Mouse (Mus musculus) small intestine, adult 2 months (tissue): ENCODE results near the gene Tfpi. TPM values are rescaled to one million over a fixed set of nuclear protein-coding genes. Genes with fewer than 3 reads are reported as not detected.

Experiments
- H3K27ac ChIP-seq: fragments of 200-500 bp; 2 replicates; pipeline ENCODE4 v1.5.1; 2012; ENCODE audit warnings: low read depth, low read length, control low read depth, inconsistent platforms; ENCODE audit not compliant: insufficient read depth
- H3K27me3 ChIP-seq: fragments of 200-500 bp; 2 replicates; pipeline ENCODE4 v1.6.1; 2012; ENCODE audit warnings: mild to moderate bottlenecking, moderate library complexity, low read length, inconsistent platforms; ENCODE audit not compliant: control insufficient read depth, insufficient read depth
- H3K36me3 ChIP-seq: fragments of 200-500 bp; 2 replicates; pipeline ENCODE4 v1.6.1; 2012; ENCODE audit warnings: mild to moderate bottlenecking, low read length, control low read depth, inconsistent platforms; ENCODE audit not compliant: control insufficient read depth, insufficient read depth
- H3K4me1 ChIP-seq: fragments of 200-500 bp; 2 replicates; pipeline ENCODE4 v1.6.1; 2012; ENCODE audit warnings: low read length, inconsistent platforms, mixed read lengths; ENCODE audit not compliant: control insufficient read depth, insufficient read depth, insufficient read length
- H3K4me3 ChIP-seq: fragments of 200-500 bp; 2 replicates; pipeline ENCODE4 v1.5.1; 2012; ENCODE audit warnings: low read depth, mild to moderate bottlenecking, control low read depth, inconsistent platforms, low read length, moderate library complexity
- CTCF ChIP-seq: fragments of 200-500 bp; IDR thresholded peaks from 2 replicates; pipeline ENCODE4 v1.5.1; 2012; ENCODE audit warnings: low read depth, mild to moderate bottlenecking, control low read depth, inconsistent platforms, low read length, moderate library complexity, mixed read lengths; ENCODE audit not compliant: insufficient replicate concordance, insufficient read length; ENCODE audit errors: extremely low read depth
- POLR2A ChIP-seq: fragments of 200-500 bp; IDR thresholded peaks from 2 replicates; pipeline ENCODE4 v1.6.1; 2012; ENCODE audit warnings: low read depth, mild to moderate bottlenecking, control low read depth, inconsistent platforms, low read length, moderate library complexity
- WGBS: fragments of 180-500 bp; shearing (Covaris S2); methylation state at CpG from one replicate; pipeline ENCODE4 v1.1.7; 2018; 5-methylcytosine and 5-hydroxymethylcytosine counted together
- polyA plus RNA-seq: library from polyadenylated mRNA; depleted of rRNA; stranded (reverse); fragments of >200 nt; gene quantifications from 2 replicates; pipeline ENCODE4 v1.2.3, GENCODE M21; 2012

Tfpi gene
- polyA plus RNA-seq, 1 experiment = 0.81 TPM

DNA sequence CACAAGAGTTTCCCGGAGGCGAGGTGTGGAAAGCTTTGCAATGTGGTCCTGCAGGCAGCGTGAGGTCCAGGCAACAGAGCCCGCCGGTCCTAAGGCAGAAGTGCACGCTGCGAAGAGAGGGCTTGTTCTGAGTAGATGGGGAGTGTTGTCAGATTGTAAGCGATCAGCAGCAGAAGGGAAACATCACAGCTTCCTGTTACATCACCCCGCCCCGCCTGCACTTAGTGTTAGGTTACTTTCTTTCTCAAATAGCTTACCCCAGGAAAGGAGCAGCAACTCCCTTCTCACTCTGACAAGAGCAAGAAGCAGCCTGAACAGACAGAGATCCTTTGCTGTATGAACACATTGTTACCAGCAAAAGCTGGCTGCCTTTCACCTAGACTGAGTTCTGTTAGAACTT, 51.4 kb downstream of the Tfpi start, which contains the start of gene Calcrl:
TSS of gene Calcrl (minus strand) at position 274 of the 400 bp plus-strand sequence.
- H3K36me3 ChIP-seq = no peaks in the 10 kb centered on the region
- TF ChIP-seq POLR2A (peak; percentile 75; the same call in 1 of the 2 replicates), CTCF (no peak)
- under 1% methylated on average over 10 of the region's 10 CpGs for WGBS
- no peaks in the 10 kb centered on the region for H3K4me1 ChIP-seq
- peak within 1 kb of the TSS; percentile 59 for H3K4me3 ChIP-seq
- H3K27me3 ChIP-seq = no peaks in the 10 kb centered on the region
- peak within 1 kb of the TSS; percentile 83 for H3K27ac ChIP-seq

DNA sequence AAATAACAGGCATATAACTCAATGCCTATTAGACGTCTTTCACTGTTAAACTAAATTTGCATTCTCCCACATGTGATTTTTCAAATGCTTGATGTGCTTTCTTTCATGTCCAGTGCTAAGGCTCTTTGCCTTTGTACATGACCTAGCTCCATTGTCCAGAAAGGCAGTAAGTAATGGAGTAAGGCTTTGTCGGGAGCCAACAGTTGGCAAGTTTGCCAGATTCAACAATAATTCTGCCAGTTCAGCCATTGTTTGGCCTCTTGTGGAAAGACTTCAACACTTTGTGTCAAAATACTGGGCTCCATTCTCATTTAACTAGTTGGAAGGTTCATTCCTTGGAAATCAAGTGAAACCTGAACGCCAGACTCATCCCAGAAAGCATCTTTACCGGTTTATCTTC, 60.1 kb downstream of the Tfpi start:
- 92% methylated on average over 4 of the region's 4 CpGs for WGBS
- Histone ChIP-seq H3K27ac (no peak overlapping the region), H3K4me1 (no peaks in the 10 kb centered on the region), H3K27me3 (no peaks in the 10 kb centered on the region), H3K4me3 (no peak overlapping the region), H3K36me3 (no peaks in the 10 kb centered on the region; the same call in 1 of the 2 replicates)
- no peak for TF ChIP-seq POLR2A
- no peak for TF ChIP-seq CTCF

DNA sequence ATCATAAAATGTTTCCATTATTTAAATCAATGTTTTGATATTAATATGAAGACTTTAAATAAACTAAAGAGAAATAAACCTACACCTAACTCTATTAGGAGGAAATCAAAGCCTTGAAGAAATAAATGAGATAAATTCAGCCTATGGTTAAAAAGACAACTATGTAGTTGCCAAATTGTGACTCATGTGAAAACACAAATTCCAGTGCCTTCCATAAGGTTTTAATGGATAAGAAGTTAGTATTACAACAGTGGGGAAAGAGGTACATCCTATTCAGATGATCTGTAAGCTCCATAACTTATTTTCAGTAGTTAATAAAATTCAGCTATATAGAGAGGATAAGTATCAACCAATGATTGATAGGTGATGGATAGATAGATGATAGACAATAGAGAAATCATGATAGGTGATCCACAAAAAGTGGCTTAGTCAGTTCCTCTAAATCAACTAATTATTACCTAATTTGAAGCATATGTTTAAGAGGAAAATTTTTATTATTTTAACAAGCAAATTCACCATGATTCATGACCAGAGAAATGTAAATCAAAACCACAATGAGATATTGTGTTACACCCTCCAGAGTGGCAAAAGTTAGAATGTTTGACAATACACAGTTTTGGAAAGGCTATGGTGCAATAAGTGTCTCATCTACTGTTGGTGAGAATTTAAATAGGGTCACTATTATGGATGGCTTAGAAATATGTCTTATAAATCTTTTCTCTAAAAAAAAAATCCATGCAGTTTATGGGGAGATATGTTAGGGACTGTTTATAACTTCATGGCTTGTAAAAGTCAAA, 66.6 kb downstream of the Tfpi start:
- TF ChIP-seq CTCF = no peak
- TF ChIP-seq POLR2A = no peak
- H3K27me3 ChIP-seq = no peaks in the 10 kb centered on the region

DNA sequence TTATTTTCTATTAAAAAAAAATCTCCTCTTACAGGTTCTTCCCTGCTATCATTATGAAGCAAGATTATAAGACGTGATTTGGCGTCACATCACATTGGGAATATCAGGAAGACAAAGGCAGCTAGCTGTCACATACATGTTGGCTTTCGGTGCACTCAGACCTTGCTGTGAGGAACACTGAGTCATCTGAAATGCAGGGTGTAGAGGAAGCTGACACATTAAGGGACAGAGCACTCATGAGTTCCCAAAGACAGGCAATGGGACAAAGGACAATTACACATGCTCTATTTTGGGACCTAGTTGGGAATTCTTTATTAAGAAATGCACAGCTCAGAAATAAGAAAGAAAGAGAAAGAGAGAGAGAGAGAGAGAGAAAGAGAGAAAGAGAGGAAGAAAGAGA, 71.7 kb downstream of the Tfpi start:
- no peak overlapping the region for H3K27ac ChIP-seq
- no peak for TF ChIP-seq POLR2A
- no peak for TF ChIP-seq CTCF
- no peaks in the 10 kb centered on the region for H3K27me3 ChIP-seq
- H3K4me1 ChIP-seq = no peaks in the 10 kb centered on the region
- H3K36me3 ChIP-seq = no peaks in the 10 kb centered on the region
- no peak overlapping the region for H3K4me3 ChIP-seq
- 87% methylated on average over 3 of the region's 3 CpGs for WGBS

More for the DNA sequence above, 66.6 kb downstream of the Tfpi start:
- Histone ChIP-seq H3K36me3 (peaks cover 1% of the 10 kb centered on the region; the same call in 1 of the 2 replicates), H3K4me1 (no peaks in the 10 kb centered on the region), H3K27ac (no peak overlapping the region), H3K4me3 (no peak overlapping the region)

DNA sequence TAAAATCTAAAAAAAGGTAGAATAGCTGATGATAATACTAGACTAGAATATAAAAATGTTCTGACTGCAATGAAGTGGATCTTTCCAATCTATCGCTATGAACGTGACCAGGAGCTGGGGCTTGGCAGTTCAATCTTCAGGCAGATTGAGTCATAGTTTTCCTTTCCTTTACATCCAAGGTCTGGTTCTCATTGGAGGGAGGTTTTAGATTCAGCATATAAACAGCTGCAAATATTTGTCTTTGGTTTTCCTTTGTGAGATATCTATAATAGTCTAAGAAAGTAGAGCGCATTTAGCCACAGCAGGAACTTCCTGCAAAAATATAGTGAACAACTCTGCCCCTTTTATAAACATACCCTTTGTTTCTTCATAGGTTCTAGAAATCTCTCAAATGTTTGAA, 73.9 kb downstream of the Tfpi start:
- H3K4me3 ChIP-seq = no peak overlapping the region
- TF ChIP-seq CTCF = no peak
- TF ChIP-seq POLR2A = no peak
- 71% methylated on average over 3 of the region's 3 CpGs for WGBS

DNA sequence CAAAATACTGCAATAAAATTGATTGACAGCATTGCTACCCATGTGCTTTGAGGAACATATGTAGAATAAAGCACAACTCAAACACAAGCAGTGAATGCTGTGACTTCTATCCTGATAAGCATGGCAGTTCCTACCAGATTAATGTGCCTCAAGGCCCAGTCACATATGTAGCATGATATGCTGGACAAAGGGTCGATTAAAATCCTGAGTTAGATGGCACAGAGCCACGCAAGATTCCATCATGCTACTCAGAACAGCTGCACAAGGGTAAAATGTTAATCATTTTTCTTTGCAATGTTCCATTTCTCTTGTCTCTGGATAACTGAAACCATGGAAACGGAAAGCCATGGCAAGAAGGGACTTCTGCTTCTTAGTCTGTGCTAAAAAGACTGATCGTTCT, 80.0 kb downstream of the Tfpi start:
- Histone ChIP-seq H3K36me3 (no peaks in the 10 kb centered on the region), H3K4me3 (no peak overlapping the region), H3K27me3 (no peaks in the 10 kb centered on the region), H3K27ac (no peak overlapping the region), H3K4me1 (no peaks in the 10 kb centered on the region)
- WGBS = 75% methylated on average over 4 of the region's 4 CpGs
- TF ChIP-seq POLR2A (no peak), CTCF (no peak)

More for the DNA sequence above, 73.9 kb downstream of the Tfpi start:
- Histone ChIP-seq H3K36me3 (no peaks in the 10 kb centered on the region), H3K4me1 (no peaks in the 10 kb centered on the region), H3K27ac (no peak overlapping the region), H3K27me3 (no peaks in the 10 kb centered on the region)

DNA sequence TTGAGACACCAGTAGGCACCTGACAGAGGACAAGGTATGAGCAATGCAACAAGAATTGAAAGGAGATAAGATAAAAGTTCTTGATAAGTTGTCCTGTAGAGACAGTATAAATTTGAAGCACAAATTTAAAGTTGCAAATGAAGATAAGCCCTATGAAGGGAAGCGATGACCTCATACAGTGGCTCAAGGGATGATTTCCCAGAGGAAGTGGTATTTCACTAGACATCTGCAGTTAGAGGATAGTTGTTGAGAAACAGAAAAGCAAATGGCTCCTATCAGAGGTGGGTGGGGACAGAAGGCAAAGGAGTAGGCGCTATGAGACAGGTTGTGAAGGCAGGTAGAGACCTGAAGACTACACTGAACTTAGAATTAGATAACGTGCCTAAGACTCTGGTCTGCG, 83.3 kb downstream of the Tfpi start:
- 76% methylated on average over 4 of the region's 4 CpGs for WGBS
- Histone ChIP-seq H3K27ac (no peak overlapping the region), H3K27me3 (no peaks in the 10 kb centered on the region)

More for the DNA sequence above, 83.3 kb downstream of the Tfpi start:
- no peaks in the 10 kb centered on the region for H3K36me3 ChIP-seq
- no peak overlapping the region for H3K4me3 ChIP-seq
- H3K4me1 ChIP-seq = no peaks in the 10 kb centered on the region
- no peak for TF ChIP-seq CTCF
- TF ChIP-seq POLR2A = no peak
